Mouse (Mus musculus): Measurements from ENCODE around the gene Zmiz1.

Zmiz1 gene

DNA sequence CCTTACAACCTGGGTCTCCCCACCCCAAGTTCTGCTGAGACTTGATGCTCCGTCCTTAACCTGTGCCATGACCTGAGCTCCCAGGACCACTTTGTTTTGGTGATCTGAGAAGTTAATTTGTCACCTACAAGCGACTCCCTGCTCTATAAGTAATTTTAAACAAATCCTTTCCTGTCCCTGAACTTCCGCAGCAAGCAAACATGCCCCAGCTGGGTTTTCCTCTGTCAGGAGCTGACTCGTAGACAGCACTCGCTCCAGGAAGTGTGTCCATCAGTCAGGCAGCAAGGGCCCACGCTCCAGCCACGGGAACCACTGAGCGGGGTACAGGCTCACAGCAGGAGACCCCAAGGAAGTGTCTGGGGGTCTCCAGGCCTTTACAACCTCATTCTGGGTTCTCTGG lies 98.0 kb downstream of the Zmiz1 start:
- in situ Hi-C loops (cut with MboI) = loop anchor here (25.0 kb wide), 2 partner anchors 445 to 1070 kb away; partner anchors contain the start of genes Polr3a and Rps24

DNA sequence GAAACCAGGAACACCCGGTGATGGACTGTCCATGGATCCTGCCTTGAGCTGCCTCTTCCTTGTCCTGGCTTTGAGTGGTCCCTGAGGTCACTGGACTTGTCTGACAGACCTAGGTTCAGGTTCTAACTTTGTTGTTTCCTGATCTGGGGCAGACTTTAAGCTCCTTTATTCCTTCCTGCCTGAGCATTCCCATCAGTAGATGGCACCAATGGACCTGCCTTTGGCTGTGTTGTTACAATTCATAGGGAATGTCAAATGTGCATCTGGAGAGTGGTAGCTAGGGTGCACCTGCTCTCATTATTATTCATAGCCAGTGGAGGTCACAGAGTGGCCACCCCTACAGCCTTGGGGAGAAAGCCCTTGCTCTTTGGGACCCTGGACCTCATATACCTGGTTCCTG lies 99.5 kb downstream of the Zmiz1 start:
- in situ Hi-C loops (cut with MboI) = loop anchor here (25.0 kb wide), 2 partner anchors 446 to 1071 kb away; partner anchors contain the start of genes Polr3a and Rps24

- in situ Hi-C loops (cut with MboI) = loop anchor here (25.0 kb wide), 2 partner anchors 448 to 1073 kb away; partner anchors contain the start of genes Polr3a and Rps24
Measured at GRCm38 (mm10) chr14:25559907-25560306, 100.9 kb downstream of the Zmiz1 start.

DNA sequence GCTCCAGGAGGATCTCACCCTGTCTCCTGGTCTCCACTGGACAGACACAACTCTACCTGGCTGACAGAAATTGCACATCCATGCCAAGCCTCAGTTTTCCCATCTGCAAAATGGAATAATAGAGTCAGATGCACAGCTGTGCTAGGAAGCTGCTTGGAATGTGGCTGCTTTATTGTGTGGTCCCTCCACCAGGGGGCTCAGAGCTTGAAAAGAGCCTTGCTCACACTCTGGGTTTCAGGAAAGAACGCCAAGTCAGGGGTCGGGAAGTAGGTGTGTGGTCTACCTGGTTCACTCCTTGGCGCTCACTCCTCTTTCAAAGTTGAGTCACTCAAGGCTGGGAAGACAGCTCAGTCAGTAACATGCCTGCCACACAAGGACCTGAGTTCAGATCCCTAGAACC lies 101.9 kb downstream of the Zmiz1 start:
- in situ Hi-C loops (cut with MboI) = loop anchor here (25.0 kb wide), 2 partner anchors 449 to 1074 kb away; partner anchors contain the start of genes Polr3a and Rps24

- in situ Hi-C loops (cut with MboI) = loop anchor here (25.0 kb wide), 2 partner anchors 449 to 1074 kb away; partner anchors contain the start of genes Polr3a and Rps24
Measured at GRCm38 (mm10) chr14:25561716-25562115, 102.7 kb downstream of the Zmiz1 start.

DNA sequence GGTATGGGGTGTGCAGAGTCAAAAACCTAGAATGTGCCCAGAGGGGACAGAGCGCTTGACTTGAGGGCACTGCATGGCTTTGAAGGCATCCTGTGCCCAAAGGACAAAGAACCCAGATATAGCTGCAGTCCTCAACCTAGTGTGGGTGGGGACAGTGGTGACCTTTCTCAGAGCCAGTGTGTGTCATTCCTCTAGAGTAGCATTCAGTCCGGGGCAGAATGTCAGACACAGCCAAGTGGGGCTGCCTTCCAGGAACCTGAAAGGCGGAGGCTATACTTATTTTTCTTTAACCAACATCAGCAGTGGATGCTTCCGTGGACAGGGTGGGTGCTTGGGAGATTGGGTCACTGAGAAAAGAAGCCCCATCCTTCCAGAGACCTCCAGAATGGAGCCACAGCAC lies 103.5 kb downstream of the Zmiz1 start:
- in situ Hi-C loops (cut with MboI) = loop anchor here (25.0 kb wide), 2 partner anchors 450 to 1075 kb away; partner anchors contain the start of genes Polr3a and Rps24

GRCm38 (mm10) chr14:25562909-25563308 lies 103.9 kb downstream of the Zmiz1 start:
- in situ Hi-C loops (cut with MboI) = loop anchor here (25.0 kb wide), 2 partner anchors 451 to 1076 kb away; partner anchors contain the start of genes Polr3a and Rps24

- in situ Hi-C loops (cut with MboI) = loop anchor here (25.0 kb wide), 2 partner anchors 452 to 1077 kb away; partner anchors contain the start of genes Polr3a and Rps24
Measured at GRCm38 (mm10) chr14:25564577-25564976, 105.6 kb downstream of the Zmiz1 start.

- in situ Hi-C loops (cut with MboI) = loop anchor here (25.0 kb wide), 2 partner anchors 453 to 1078 kb away; partner anchors contain the start of genes Polr3a and Rps24
Measured at GRCm38 (mm10) chr14:25565344-25566088, 106.5 kb downstream of the Zmiz1 start.

DNA sequence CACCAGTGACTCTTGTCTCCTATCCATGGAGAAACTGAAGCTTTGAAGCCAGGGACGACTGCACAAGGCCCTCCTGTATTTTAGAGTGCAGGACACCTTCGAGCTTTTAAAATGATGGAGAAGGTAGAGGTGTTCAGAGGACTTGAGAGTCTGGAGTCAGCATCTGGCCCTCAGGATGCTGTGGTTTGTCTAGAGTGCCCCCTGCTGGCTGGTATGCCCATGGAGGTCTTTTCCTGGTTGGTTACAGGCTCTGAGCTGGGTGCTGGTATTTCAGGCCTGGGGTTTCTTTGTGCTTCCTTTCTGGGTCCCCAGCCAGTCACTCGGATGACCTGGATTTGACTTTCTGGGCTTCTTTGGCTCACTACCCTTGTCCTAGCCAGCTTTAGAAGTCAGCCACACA lies 108.3 kb downstream of the Zmiz1 start:
- in situ Hi-C loops (cut with MboI) = loop anchor here (25.0 kb wide), 2 partner anchors 455 to 1080 kb away; partner anchors contain the start of genes Polr3a and Rps24

DNA sequence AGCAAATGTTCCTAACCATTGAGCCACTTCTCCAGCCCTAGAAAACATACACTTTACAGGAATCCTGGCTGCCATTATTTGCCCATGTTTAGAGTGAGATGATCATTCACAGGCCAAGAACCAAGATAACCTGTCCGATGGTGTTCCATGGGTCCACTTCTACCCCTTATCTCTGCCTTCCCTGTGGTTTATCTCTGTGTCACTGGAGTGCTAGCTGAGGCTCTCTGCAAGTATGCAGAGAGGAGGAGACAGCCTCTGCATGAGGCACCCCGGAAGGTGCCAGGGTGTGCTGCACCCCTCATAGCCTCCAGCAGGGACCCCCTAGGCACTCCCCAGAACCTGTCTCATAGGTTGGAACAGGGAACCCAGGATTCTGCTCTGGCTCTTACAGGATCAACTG lies 108.9 kb downstream of the Zmiz1 start:
- in situ Hi-C loops (cut with MboI) = loop anchor here (25.0 kb wide), 2 partner anchors 456 to 1081 kb away; partner anchors contain the start of genes Polr3a and Rps24

- in situ Hi-C loops (cut with MboI) = loop anchor here (25.0 kb wide), 2 partner anchors 462 to 1087 kb away; partner anchors contain the start of genes Polr3a and Rps24
Measured at GRCm38 (mm10) chr14:25574047-25574870, 115.3 kb downstream of the Zmiz1 start.

DNA sequence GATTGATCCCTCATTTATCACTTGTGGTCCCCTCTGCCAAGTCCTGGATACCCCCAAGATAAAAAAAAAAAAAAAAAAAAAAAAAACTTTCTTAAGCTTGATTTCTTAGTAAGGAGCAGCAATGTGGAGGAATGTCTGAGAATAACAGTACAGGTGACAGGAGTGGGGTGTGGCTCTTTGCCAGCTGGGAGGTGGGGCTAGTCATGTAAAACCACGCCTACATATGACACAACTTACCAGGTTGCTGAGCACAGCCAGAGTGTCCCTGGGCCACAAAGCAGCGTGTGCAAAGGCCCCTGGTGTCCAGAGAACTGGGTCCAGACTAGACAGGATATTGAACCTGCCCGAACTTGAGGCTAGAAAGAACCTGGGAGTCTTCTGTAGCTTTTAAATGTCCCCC lies 117.7 kb downstream of the Zmiz1 start:
- in situ Hi-C loops (cut with MboI) = no loop called here

DNA sequence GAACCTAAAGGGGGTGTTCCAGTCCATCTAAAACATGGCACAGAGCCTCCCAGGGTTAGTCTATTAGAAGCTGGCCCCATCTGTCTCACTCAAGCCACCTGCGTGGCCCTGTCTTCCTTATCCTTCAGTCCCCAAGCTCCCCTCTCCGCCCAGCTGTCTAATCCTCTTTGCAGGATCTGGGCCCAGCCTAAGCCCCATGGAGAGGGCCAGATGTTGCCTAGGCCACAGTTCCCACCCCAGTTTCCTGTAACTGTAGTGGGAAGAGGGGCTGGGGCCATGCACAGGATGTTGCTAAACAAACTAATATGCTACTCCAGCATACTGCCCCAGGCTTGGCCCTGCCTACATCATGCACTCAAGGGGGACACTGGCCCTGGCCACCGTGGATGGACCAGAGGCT lies 118.4 kb downstream of the Zmiz1 start:
- in situ Hi-C loops (cut with MboI) = no loop called here

DNA sequence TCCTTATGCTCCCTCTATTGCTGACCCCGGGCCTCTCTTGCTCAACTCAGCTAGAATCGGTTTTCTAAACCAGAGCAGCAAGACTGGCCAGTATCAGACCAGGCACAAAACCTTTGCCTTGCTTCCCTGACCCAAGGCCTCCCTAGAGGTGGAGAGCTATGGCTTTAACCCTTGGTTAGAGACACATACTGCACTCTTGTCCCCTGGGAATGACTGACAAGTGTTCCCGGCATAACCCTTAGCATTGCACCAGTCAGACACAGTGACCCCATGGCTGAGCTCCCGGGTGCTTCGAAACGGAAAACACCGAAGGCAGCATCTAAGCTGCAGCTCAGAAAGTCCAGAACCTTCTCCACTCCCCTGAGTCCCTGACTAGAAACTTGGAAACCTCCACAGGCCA lies 120.6 kb downstream of the Zmiz1 start:
- in situ Hi-C loops (cut with MboI) = no loop called here

GRCm38 (mm10) chr14:25580397-25580796 lies 121.4 kb downstream of the Zmiz1 start:
- in situ Hi-C loops (cut with MboI) = no loop called here

DNA sequence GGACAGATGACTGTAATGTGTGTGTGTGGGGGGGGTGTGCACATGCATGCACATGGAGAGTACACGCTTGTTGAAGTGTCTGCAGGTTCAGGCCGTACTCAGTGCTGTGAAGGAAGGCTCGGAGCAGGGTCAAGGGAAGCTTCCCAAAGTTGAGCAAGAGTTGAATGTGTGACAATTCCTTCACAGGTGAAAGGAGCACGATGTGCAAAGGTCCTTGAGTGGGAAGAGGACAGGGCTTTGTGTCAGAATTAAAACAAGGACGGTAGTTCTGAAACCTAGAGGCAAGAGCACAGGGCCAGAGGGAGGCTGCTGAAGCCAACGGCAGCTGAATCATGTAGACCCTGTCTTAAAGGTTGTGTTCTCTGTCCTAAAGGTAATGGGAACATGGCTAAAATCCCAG lies 123.6 kb downstream of the Zmiz1 start:
- in situ Hi-C loops (cut with MboI) = no loop called here

DNA sequence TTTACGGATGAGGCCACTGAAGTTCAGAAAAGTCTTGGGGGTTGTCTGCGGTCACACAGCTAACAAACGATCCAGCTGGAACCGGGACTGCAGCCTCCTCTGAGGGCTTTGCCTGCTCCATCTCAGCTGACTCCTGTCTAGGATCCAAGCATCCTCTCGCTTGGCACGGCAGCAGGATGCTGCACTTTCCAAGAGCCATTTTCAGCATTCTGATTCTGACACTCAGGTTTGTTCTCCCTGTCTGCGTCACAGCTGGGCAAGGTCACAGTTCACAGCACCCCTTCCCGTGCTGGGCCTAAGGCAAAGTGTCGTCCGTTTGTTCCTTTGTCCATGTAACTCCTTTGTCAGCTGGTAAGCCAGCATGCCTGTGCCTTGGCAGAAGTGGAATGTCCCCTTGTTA lies 124.9 kb downstream of the Zmiz1 start:
- in situ Hi-C loops (cut with MboI) = no loop called here

DNA sequence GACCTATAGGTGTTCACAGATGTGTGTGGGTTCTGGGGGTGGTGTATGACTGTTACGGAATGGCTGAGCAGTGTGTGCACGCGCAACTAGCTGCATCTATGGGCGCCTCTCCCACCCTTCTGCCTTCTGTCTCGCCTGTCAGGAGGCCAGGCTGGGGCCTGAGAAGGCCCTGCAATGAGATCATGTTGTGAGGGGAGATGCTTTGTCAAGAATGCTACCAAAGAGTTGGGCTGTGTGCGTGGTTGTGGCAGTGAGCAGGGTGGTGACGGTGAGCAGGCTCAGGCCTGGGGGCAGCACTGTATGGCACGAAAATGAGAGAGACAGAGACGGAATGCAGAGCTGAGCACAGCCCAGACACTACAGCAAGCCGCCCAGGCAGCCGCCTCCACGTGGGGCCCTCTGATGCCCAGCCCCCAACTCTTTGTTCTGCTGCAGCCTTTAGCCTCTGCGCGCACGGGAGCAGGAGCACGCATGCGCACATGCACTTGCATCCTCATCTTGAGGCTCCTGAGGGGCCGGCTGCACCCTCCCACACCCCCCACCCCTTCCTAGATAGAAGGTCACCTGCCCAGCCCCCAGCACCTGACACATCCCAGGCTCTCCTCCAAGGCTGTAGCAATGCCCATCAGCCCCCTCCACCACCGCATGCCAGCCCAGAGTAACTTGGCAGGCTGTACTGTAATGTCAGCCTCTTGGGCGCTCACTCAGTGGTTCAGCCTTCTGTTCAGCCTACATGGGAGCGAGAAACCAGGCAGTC lies 126.7 kb downstream of the Zmiz1 start:
- in situ Hi-C loops (cut with MboI) = no loop called here

- in situ Hi-C loops (cut with MboI) = no loop called here
Measured at GRCm38 (mm10) chr14:25586846-25587486, 128.0 kb downstream of the Zmiz1 start.

Data from mature B cell (primary cell).